Mouse (Mus musculus) thymus, postnatal 0 days (tissue): ENCODE measurements around the gene Gm12789. TPM values are rescaled to one million over a fixed set of nuclear protein-coding genes. Genes with fewer than 3 reads are reported as not detected.
"Not testable (repeated sequence)": the region's sequence is repeated elsewhere in the genome, so short reads cannot be mapped to it uniquely, and the experiment has no call there.

ENCODE experiments used
- DNase-seq: peaks from one replicate; pipeline ENCODE4 v3.0.0-alpha.2; 2015; ENCODE audit warnings: low spot score
- polyA plus RNA-seq: library from polyadenylated mRNA; unstranded; fragments of >200 nt; fragmentation: Nextera tagmentation; extraction: Ambion mirVana; gene quantifications from 2 replicates; pipeline ENCODE4 v1.2.1, GENCODE M21; 2015

The Gm12789 gene
- polyA plus RNA-seq: not detected in 2 replicates

DNA sequence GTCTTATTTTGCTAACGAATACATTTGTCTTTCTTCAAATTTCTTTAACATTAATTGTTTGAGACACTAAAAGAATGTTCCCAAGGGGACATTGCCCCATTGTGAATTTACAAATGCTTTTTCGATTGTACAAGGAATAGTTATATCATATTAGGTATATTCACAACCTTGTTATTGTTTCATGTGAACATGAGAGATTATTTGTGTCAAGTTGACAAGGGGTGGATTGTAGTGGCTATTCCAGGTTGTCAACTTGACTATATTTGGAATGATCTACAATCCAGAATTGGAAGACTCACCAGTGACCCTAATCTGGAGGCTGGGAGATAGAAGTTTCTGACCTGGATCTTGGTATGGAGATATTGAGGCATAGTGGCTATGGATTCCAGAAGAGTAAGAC, at the start of gene Gm12789:
Gene Gm12789, plus strand, starts transcription at position 301 of the 400 bp plus-strand sequence.
- DNase-seq: not testable (repeated sequence)

DNA sequence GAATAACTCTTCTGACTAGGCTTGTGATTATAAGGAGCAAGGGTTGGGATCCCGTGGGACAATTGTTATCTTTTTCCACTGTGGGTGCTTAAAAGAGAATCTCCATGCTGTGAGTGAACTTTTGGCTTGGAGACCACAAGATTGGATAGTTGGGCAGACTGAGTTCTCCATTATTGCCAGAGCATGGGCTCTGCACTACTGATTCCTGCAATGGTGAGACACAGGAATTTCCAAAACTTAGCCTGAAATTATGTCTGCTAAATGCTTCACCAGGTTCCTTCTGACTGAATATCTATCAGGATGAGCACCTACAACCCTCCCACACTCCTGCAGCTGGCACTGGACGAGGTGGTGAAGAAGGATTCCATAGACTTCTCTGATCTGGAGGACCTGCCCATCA, 46.3 kb upstream of the Gm12789 start, which contains the start of gene Gm12794:
Gene Gm12794, plus strand, starts transcription at position 301 of the 400 bp plus-strand sequence.
- not testable (repeated sequence) for DNase-seq

DNA sequence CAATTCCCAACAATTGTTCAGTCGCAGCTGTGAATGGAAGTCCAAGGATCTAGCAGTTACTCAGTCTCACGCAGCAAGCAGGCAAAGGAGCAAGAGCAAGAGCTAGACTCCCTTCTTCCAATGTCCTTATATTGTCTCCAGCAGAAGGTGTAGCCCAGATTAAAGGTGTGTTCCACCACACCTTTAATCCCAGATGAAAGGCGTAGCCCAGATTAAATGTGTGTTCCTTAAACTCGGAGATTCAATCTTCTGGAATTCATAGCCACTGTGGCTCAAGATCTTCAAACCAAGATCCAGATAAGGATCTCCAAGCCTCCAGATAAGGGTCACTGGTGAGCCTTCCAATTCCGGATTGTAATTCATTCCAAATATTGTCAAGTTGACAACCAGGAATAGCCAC, 5.5 kb upstream of the Gm12789 start, which contains the start of gene Gm12790:
Gene Gm12790, minus strand, starts transcription at position 101 of the 400 bp plus-strand sequence.
- DNase-seq: not testable (repeated sequence)

DNA sequence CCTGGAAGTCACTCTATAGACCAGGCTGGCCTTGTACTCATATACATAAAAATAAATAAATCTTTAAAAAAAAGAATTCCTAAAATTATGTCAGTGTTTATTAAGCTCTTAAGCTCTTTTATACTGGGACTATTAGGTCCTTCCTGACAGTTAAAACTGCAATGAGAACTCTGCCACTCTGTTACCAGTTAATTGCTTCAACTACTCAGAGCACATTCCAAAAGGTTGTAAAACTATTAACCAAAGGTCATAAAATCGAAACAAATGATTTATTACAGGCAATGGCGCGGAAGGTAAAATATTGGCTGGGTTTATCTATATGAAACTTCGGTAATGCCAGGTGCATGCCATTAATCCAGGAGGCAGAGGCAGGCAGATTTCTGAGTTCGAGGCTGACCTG, 748 bp upstream of the Gm12789 start:
- DNase-seq: no peak

DNA sequence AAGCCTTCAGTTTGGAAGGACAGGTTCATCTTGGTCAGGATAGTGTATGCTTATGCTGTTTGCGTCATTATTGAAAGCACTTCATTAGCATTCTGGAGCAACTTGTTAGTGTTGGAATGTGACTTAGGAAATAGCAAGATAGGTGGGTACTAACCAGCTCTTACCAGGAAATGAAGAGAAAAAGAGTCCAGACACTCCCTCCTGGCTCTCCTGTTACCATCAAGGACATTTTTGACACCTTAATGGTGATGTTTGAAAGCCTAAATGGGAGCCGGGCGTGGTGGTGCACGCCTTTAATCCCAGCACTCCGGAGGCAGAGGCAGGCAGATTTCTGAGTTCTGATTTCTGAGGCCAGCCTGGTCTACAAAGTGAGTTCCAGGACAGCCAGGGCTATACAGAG, 11.0 kb downstream of the Gm12789 start:
- DNase-seq: no peak

DNA sequence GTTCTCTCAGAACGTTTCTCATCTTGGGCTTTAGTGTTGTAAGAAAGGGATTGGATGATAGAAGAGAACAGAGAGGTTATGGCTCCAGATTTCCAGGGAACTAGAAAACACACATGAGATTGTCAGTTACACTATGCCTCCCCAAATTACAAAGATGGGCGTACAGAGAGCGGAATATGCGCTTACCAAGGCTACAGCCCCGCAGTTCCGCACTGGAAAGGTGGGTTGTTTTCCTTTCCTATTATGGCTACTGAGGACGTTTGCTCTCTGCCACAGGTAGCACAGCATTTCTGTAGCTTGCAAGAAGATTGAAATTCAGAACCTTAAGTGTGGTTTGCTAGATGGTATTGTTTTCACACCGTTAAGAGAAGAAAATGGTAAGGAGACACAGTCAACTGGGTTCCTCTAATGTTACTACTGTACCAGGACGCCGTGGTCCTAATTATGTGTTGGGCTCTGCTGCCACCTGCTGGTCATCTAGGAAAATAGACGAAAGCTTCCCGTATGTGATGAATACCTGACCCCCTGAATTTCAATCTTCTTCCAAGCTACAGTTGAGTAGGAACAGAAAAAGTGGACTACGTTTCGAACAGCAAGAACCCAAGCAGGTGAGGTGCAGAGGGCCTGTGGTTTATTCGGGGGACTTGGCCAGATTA, 12.0 kb downstream of the Gm12789 start:
- DNase-seq: peak; percentile 62

DNA sequence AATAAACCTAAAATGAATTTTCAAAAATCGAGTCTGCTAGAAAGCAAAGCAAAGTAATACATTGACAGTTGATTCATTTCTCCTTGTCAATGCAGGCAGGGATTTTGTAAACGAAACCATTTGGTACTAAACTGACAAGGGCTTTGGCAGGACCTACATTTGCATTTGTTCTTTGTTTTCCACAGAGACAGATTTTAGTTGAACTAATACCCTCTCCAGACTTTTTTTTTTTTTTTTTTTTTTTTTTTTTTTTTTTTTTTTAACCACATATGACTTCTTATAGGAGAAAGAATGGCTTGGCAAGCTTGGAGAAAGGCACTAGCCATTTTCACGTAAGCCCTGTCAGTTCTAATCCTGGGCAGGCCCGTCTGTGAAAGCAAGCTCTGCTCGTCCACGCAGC, 40.2 kb downstream of the Gm12789 start:
- DNase-seq: no peak

Other genes starting within 250 kb of the Gm12789 start
- not detected in 2 replicates for gene B020004J07Rik, start 142.6 kb upstream of the Gm12789 start, polyA plus RNA-seq
- not detected in 2 replicates for gene C130073F10Rik, start 92.8 kb upstream of the Gm12789 start, polyA plus RNA-seq
- gene Gm12800, start 77.5 kb upstream of the Gm12789 start, polyA plus RNA-seq: not detected in 2 replicates
- 0.09 TPM in 1 of 2 replicates, not detected in the other for gene Gm12794, start 46.2 kb upstream of the Gm12789 start, polyA plus RNA-seq
- gene Gm12790, start 5.6 kb upstream of the Gm12789 start, polyA plus RNA-seq: not detected in 2 replicates
- 24.5 and 27.7 TPM in 2 replicates for gene Pde4b, start 100.9 kb downstream of the Gm12789 start, polyA plus RNA-seq